Mouse (Mus musculus): Measurements from ENCODE around the gene Dcp1a. TPM values are rescaled to one million over a fixed set of nuclear protein-coding genes. Genes with fewer than 3 reads are reported as not detected.

Gene Dcp1a
- total RNA-seq, 2 experiments from 2014 or later, result 35.0 to 38.2 TPM

- no peak for ATAC-seq (replicated peaks; ENCODE audit: poor library complexity, severe bottlenecking)
Measured at GRCm38 (mm10) chr14:30557730-30558129, 78.4 kb downstream of the Dcp1a start.

- no peak for ATAC-seq (replicated peaks; ENCODE audit: poor library complexity, severe bottlenecking)
Measured at GRCm38 (mm10) chr14:30559321-30559850, 80.1 kb downstream of the Dcp1a start.

- ATAC-seq (replicated peaks; ENCODE audit: poor library complexity, severe bottlenecking), result no peak
Measured at GRCm38 (mm10) chr14:30560803-30561389, 81.6 kb downstream of the Dcp1a start.

GRCm38 (mm10) chr14:30561470-30562187 is 82.3 kb downstream of the Dcp1a start:
- no peak for ATAC-seq (replicated peaks; ENCODE audit: poor library complexity, severe bottlenecking)

DNA sequence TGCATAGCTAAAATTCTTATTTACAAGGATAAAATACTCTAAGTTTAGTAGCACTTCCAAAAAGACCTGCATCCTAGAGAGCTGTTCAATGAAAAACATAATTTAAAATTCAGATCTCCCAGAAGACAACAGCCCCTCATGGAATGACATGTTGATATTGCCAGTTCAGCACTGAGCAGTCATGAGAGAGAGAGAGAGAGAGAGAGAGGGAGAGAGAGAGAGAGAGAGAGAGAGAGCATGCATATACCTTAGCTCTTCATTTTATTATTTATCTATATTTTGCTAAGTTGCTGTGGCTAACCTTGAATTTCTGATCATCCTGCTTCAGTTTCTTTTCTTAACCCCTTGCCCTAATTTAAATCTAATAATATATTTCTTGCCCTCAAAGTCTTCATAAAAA is 83.0 kb downstream of the Dcp1a start:
- no peak for ATAC-seq (replicated peaks; ENCODE audit: poor library complexity, severe bottlenecking)

- peak; percentile 64 for ATAC-seq (replicated peaks; ENCODE audit: poor library complexity, severe bottlenecking)
Measured at GRCm38 (mm10) chr14:30564451-30564850, 85.1 kb downstream of the Dcp1a start.

DNA sequence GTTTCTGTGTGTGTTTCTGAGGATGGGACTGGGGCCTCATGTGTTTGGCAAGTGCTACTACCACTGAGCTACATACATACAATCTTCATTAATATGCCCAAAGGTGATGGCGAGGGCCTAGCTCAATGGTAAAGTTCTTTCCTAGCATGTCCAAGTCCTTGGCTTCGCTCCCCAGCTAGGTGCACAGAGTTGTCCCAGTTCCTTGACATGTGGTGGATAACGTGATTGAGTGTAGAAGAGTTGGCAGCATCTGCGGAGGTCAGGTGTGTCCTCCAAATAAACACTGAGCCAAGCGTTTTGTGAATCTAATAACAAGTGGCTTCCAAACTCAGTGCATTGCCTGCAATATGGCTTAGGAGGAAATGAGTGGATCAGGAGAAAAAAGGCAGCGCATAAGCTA is 87.0 kb downstream of the Dcp1a start:
- ATAC-seq (replicated peaks; ENCODE audit: poor library complexity, severe bottlenecking), result no peak

DNA sequence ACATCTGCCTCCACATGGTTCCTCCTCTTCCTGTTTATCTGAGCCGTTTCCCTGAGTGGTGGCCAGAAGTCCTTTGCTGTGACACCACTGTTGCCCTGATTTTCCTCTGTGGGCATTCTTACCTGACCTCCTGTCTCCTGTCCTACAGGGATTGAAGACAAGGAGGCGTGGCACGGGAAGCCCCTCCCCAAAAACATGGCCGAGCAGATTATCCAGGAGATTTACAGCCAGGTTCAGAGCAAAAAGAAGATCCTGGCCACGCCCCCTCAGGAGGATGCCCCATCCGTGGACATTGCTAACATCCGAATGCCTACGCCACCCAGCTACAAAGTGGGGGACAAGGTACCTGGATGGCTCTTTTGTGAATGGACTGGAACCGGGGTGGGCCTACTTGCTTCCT is 88.7 kb downstream of the Dcp1a start:
- ATAC-seq (replicated peaks; ENCODE audit: poor library complexity, severe bottlenecking), result no peak

DNA sequence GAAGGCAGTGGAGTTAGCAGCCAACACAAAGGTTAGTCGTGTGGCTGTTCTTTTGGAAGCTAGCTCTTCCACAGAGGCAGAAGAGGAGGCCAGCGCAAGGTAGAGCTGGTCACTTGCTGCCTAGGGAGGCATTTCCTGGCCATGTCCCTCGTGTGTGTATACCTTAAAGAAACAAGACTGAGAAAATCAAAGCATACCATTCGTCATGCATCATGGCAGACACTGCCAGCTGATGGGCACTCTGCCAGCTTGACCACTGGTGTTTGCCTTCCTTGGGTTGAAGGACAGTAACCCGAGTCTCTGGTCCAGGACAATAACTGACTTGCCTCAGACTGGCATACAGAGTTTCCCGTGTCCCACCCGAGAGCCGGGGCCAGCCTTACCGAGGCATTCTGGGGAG is 91.0 kb downstream of the Dcp1a start:
- ATAC-seq (replicated peaks; ENCODE audit: poor library complexity, severe bottlenecking), result no peak

DNA sequence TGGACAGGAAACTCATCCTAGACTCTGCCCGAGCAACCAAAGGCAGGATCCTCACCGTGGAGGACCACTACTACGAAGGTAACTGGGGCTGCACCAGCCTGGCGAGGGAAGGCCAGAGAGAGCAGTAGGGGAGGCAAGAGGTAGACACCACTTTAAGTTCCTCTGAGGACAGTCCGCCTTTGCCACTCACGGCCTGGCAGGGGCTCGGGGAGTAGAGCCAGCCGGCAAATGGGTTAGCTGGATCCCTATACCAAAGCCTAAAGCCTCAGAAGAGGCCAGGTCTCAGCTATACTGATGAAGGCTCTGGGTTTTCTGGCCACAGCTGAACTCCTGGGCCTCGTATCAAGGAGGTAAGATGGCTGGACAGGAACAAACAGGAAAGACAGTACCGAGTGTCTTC is 92.9 kb downstream of the Dcp1a start:
- no peak for ATAC-seq (replicated peaks; ENCODE audit: poor library complexity, severe bottlenecking)

DNA sequence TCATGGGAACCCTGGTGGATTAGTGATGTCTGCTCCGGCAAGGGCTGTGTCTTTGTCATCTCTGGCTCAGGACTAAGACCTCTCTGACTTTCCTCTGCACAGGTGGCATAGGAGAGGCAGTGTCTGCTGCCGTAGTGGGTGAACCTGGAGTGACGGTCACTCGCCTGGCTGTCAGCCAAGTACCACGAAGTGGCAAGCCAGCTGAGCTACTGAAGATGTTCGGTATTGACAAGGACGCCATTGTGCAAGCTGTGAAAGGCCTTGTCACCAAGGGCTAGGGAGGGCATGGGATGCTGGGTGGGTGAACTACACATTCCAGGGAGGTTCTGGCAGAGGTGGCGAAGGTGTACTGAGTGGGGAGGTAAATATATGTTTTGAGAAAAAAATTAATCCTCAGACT is 93.9 kb downstream of the Dcp1a start:
- ATAC-seq (replicated peaks; ENCODE audit: poor library complexity, severe bottlenecking), result no peak

DNA sequence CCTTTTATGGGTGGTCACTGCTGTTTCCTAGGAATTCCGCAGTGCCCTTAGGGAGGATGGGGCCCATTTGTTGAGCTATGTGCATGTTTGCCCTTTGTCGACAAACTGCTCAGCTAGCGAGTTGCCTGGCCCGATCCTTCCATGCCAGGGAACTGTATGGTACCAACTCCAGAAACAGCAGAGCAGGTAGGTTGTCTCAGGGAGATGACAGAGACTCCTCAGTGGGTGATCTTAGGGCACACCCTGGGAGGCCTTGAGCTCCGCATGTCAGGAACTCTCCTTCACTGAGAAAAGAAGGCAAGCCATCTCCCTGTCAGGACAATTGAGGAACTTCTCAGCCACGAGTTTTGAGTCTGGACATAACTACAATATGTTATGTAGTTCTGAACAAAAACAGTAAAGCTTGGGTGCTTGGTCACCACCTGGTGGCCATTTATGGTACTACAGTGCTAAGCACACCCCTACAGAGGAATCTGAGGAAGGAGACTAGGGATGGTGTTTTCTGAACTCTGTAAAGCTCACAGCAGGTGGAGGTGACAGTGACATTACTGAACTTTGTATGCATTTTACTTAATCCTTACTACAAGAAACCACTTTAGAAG is 94.7 kb downstream of the Dcp1a start:
- ATAC-seq (replicated peaks; ENCODE audit: poor library complexity, severe bottlenecking), result peak; percentile 57

GRCm38 (mm10) chr14:30575791-30576190 is 96.5 kb downstream of the Dcp1a start:
- no peak for ATAC-seq (replicated peaks; ENCODE audit: poor library complexity, severe bottlenecking)

DNA sequence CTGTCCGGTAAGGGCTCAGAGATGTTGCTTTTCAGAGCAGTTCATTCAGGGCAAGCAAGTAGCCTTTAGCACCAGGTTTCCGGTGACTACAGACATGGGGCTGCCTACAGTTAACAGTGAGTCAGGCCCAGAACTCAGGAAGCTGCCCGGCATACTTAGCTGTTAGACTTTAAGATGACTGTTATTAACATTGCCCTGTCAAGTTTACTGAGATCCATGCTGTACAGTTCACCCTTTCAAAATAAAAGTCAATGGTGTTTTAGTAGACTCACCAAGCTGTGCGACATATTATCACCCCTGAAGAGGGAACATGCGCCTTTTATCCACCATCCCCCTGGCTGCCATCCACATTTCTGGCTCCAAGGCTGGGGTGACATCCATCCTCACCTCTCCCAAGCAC is 96.9 kb downstream of the Dcp1a start:
- no peak for ATAC-seq (replicated peaks; ENCODE audit: poor library complexity, severe bottlenecking)

Other genes starting within 250 kb of the Dcp1a start
- not detected in 2 replicates for gene Cacna1d, start 11.9 kb downstream of the Dcp1a start, total RNA-seq (2014; fragmentation: Nextera tagmentation)
- gene Cacna1d, start 11.9 kb downstream of the Dcp1a start, total RNA-seq (2017), result 0.10 and 0.56 TPM in 2 replicates
- 628 and 659 TPM in 2 replicates for gene Tkt, start 68.8 kb downstream of the Dcp1a start, total RNA-seq (2014; fragmentation: Nextera tagmentation)
- 773 and 843 TPM in 2 replicates for gene Tkt, start 68.8 kb downstream of the Dcp1a start, total RNA-seq (2017)
- gene Prkcd, start 146.7 kb downstream of the Dcp1a start, total RNA-seq (2014; fragmentation: Nextera tagmentation), result 158 and 179 TPM in 2 replicates
- gene Prkcd, start 146.7 kb downstream of the Dcp1a start, total RNA-seq (2017), result 113 and 117 TPM in 2 replicates
- gene Rft1, start 174.8 kb downstream of the Dcp1a start, total RNA-seq (2014; fragmentation: Nextera tagmentation), result 16.7 and 20.4 TPM in 2 replicates
- gene Rft1, start 174.8 kb downstream of the Dcp1a start, total RNA-seq (2017), result 16.9 and 21.4 TPM in 2 replicates
- gene Sfmbt1, start 235.3 kb downstream of the Dcp1a start, total RNA-seq (2014; fragmentation: Nextera tagmentation), result 11.7 and 13.0 TPM in 2 replicates
- gene Sfmbt1, start 235.3 kb downstream of the Dcp1a start, total RNA-seq (2017), result 8.1 and 13.5 TPM in 2 replicates